Mouse (Mus musculus) myocyte (in vitro differentiated cells): Measurements from ENCODE around the gene Ptgdr2.

ENCODE experiments used
- E2F4 ChIP-seq: IDR thresholded peaks from one replicate; pipeline ENCODE4 v1.6.1; 2011; ENCODE audit warnings: mild to moderate bottlenecking, control low read depth, moderate library complexity; ENCODE audit not compliant: insufficient read depth
- MAX ChIP-seq: IDR thresholded peaks from one replicate; pipeline ENCODE4 v1.6.1; 2011; ENCODE audit warnings: low read depth, mild to moderate bottlenecking, control low read depth
- POLR2A ChIP-seq: IDR thresholded peaks from one replicate; pipeline ENCODE4 v1.6.1; 2011; ENCODE audit warnings: low read depth, mild to moderate bottlenecking, control low read depth, moderate library complexity; ENCODE audit not compliant: insufficient read length
- USF1 ChIP-seq: IDR thresholded peaks from one replicate; pipeline ENCODE4 v1.6.1; 2011; ENCODE audit warnings: low read depth, mild to moderate bottlenecking, control low read depth, moderate library complexity

GRCm38 (mm10) chr19:10918321-10918991 is 18.5 kb upstream of the Ptgdr2 start:
- TF ChIP-seq MAX (no peak), USF1 (no peak), POLR2A (no peak), E2F4 (no peak)
